21 mouse cellular contexts compared by ENCODE assay signal in the genomic region with DNA sequence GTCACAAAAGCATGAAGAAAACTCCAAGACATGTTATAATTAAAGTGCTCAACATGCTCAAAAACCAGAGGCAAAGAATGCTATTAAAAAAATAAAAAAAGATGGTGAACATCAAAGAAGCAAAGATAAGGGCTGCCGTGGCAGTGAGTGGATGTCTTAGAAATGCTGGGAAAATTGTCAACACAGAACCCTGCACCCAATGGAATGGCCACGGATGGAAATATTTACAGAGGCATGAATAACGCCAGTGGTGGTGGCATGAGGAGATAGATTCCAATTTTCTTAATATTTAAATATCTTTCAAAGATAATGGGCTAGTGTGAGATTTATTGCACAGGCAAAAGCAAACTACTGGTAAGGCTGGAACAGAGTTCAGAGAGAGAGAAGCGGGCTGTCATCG.
DNase-seq lines count a peak whose midpoint lies in the region; ATAC-seq and TF ChIP-seq lines count a peak whose summit lies in the region.
"Had no signal": no experiment of that assay in that cellular context is flagged by ENCODE, and none has a peak within 500 bp of the region (broad histone marks: within the 10 kb centered on the region; RNA-seq: fewer than 3 reads in every experiment).

No protein-coding gene starts in this region.

- peak; percentile 10 for DNase-seq in limb, embryonic 11.5 days (ENCODE audit: low spot score)
- DNase-seq in limb, embryonic 10.5 days (ENCODE audit: low spot score): no peak
- DNase-seq in lung, embryonic 14.5 days: peak; percentile 53
- DNase-seq in lung, postnatal 36 days: no peak
- peak; percentile 23 for DNase-seq in midbrain, embryonic 11.5 days (ENCODE audit: low spot score, missing footprints)
- DNase-seq in midbrain, embryonic 14.5 days: no peak
- DNase-seq: adrenal gland, adult 2 months; adrenal gland, adult 8-10 months; adrenal gland, postnatal 10 days; adrenal gland, postnatal 14 days; adrenal gland, postnatal 25 days; adrenal gland, postnatal 36 days; B cell, adult 2 months; cerebellum, adult 11 months; cerebellum, adult 11-12 months; cerebellum, adult 18-20 months had no signal

- H3K9me3 ChIP-seq in limb, embryonic 11.5 days (ENCODE audit: control insufficient read depth, low read length): no peaks in the 10 kb centered on the region
- no peaks in the 10 kb centered on the region for H3K9me3 ChIP-seq in limb, embryonic 10.5 days (replicated peaks)
- no peaks in the 10 kb centered on the region for H3K9me3 ChIP-seq in lung, embryonic 14.5 days (ENCODE audit: low read depth, low read length)
- H3K9me3 ChIP-seq in midbrain, embryonic 11.5 days (ENCODE audit: control insufficient read depth, low read length): no peaks in the 10 kb centered on the region
- no peaks in the 10 kb centered on the region for H3K9me3 ChIP-seq in midbrain, embryonic 14.5 days (ENCODE audit: control insufficient read depth, low read length)

- H3K36me3 ChIP-seq in limb, embryonic 11.5 days (ENCODE audit: control insufficient read depth, insufficient read depth, low read length): no peaks in the 10 kb centered on the region
- no peaks in the 10 kb centered on the region for H3K36me3 ChIP-seq in limb, embryonic 10.5 days
- H3K36me3 ChIP-seq in lung, embryonic 14.5 days (ENCODE audit: insufficient read depth): no peaks in the 10 kb centered on the region
- no peaks in the 10 kb centered on the region for H3K36me3 ChIP-seq in midbrain, embryonic 11.5 days (ENCODE audit: control insufficient read depth, insufficient read depth, low read length)
- no peaks in the 10 kb centered on the region for H3K36me3 ChIP-seq in midbrain, embryonic 14.5 days (ENCODE audit: control insufficient read depth, insufficient read depth, low read length)
- H3K36me3 ChIP-seq: G1E had no signal

- 74% methylated on average over 5 of the region's 5 CpGs for WGBS in limb, embryonic 11.5 days
- 86% methylated on average over 5 of the region's 5 CpGs for WGBS in limb, embryonic 10.5 days
- 27% methylated on average over 5 of the region's 5 CpGs for WGBS in lung, embryonic 14.5 days
- WGBS in midbrain, embryonic 11.5 days: 91% methylated on average over 5 of the region's 5 CpGs
- 91% methylated on average over 5 of the region's 5 CpGs for WGBS in midbrain, embryonic 14.5 days

- H3K4me3 ChIP-seq in limb, embryonic 11.5 days (ENCODE audit: low read depth, low read length): no peak overlapping the region
- no peak overlapping the region for H3K4me3 ChIP-seq in limb, embryonic 10.5 days
- no peak overlapping the region for H3K4me3 ChIP-seq in lung, embryonic 14.5 days (ENCODE audit: low read depth, low read length)
- H3K4me3 ChIP-seq in midbrain, embryonic 11.5 days (ENCODE audit: low read depth, low read length): no peak overlapping the region
- no peak overlapping the region for H3K4me3 ChIP-seq in midbrain, embryonic 14.5 days (replicated peaks; ENCODE audit: low read depth, low read length)

- ATAC-seq in limb, embryonic 11.5 days (ENCODE audit: insufficient number of reproducible peaks, low FRiP score, low TSS enrichment, low read depth): no peak
- peak; percentile 77 for ATAC-seq in lung, embryonic 14.5 days (ENCODE audit: insufficient read depth)
- ATAC-seq in midbrain, embryonic 11.5 days (ENCODE audit: low FRiP score): no peak
- no peak for ATAC-seq in midbrain, embryonic 14.5 days (ENCODE audit: low FRiP score, low TSS enrichment)
- ATAC-seq: activated CD4-positive, CD25-positive, alpha-beta regulatory T cell, adult 4 months; CD4-positive, CD25-positive, alpha-beta regulatory T cell, adult 4 months; Patski had no signal

- H3K4me2 ChIP-seq in limb, embryonic 11.5 days (ENCODE audit: low read depth, severe bottlenecking): no peak overlapping the region
- H3K4me2 ChIP-seq in lung, embryonic 14.5 days: no peak overlapping the region
- no peak overlapping the region for H3K4me2 ChIP-seq in midbrain, embryonic 11.5 days
- no peak overlapping the region for H3K4me2 ChIP-seq in midbrain, embryonic 14.5 days (ENCODE audit: low read length)

- 0 out of 2 replicates have a peak, but pooled peaks cover 2% of the 10 kb centered on the region for H3K27me3 ChIP-seq in limb, embryonic 11.5 days (ENCODE audit: control insufficient read depth, insufficient read depth, low read length)
- peaks cover 59% of the 10 kb centered on the region for H3K27me3 ChIP-seq in limb, embryonic 10.5 days (ENCODE audit: low read depth, poor library complexity, severe bottlenecking)
- 0 out of 2 replicates have a peak, but pooled peaks cover 3% of the 10 kb centered on the region for H3K27me3 ChIP-seq in lung, embryonic 14.5 days (ENCODE audit: insufficient read depth, low read length)
- no peaks in the 10 kb centered on the region for H3K27me3 ChIP-seq in midbrain, embryonic 11.5 days (ENCODE audit: control insufficient read depth, insufficient read depth, low read length)
- H3K27me3 ChIP-seq in midbrain, embryonic 14.5 days (ENCODE audit: control insufficient read depth, insufficient read depth, low read length): no peaks in the 10 kb centered on the region
- H3K27me3 ChIP-seq: CH12.LX had no signal

- H3K9ac ChIP-seq in limb, embryonic 11.5 days (ENCODE audit: low read length): no peak overlapping the region
- H3K9ac ChIP-seq in lung, embryonic 14.5 days: no peak overlapping the region
- H3K9ac ChIP-seq in midbrain, embryonic 11.5 days (ENCODE audit: low read length): no peak overlapping the region
- no peak overlapping the region for H3K9ac ChIP-seq in midbrain, embryonic 14.5 days (replicated peaks; ENCODE audit: low read length)

- no peak for TF ChIP-seq CTCF in lung, embryonic 14.5 days (IDR thresholded peaks at IDR 0.05; ENCODE audit: low read depth)

- H3K27ac ChIP-seq in limb, embryonic 11.5 days (replicated peaks; ENCODE audit: low read depth, low read length): no peak overlapping the region
- no peak overlapping the region for H3K27ac ChIP-seq in limb, embryonic 10.5 days
- no peak overlapping the region for H3K27ac ChIP-seq in lung, embryonic 14.5 days (ENCODE audit: low read depth)
- H3K27ac ChIP-seq in midbrain, embryonic 11.5 days (ENCODE audit: low read depth, low read length): no peak overlapping the region
- H3K27ac ChIP-seq in midbrain, embryonic 14.5 days (replicated peaks; ENCODE audit: low read depth, low read length): no peak overlapping the region

- H3K4me1 ChIP-seq in limb, embryonic 11.5 days (ENCODE audit: control insufficient read depth, insufficient read depth, low read length): no peaks in the 10 kb centered on the region
- H3K4me1 ChIP-seq in limb, embryonic 10.5 days: no peaks in the 10 kb centered on the region; the same call in 1 of the 2 replicates
- no peaks in the 10 kb centered on the region for H3K4me1 ChIP-seq in lung, embryonic 14.5 days (ENCODE audit: insufficient read depth)
- no peaks in the 10 kb centered on the region for H3K4me1 ChIP-seq in midbrain, embryonic 11.5 days (ENCODE audit: control insufficient read depth, insufficient read depth, low read length)
- no peaks in the 10 kb centered on the region for H3K4me1 ChIP-seq in midbrain, embryonic 14.5 days (ENCODE audit: control insufficient read depth, insufficient read depth, low read length)

Comparison
In these comparisons a context has a peak if more than half of its experiments do, and no peak if none do; other contexts are left out.
1. DNase-seq: peak in limb, embryonic 11.5 days (single experiment), lung, embryonic 14.5 days (single experiment) and midbrain, embryonic 11.5 days (single experiment); none in limb, embryonic 10.5 days (single experiment), lung, postnatal 36 days (single experiment) and midbrain, embryonic 14.5 days (single experiment).